Mouse (Mus musculus) heart, postnatal 0 days (tissue): ENCODE measurements around the gene Strbp.

Experiments used
- CTCF ChIP-seq: IDR thresholded peaks from 2 replicates; pipeline ENCODE4 v1.5.1; 2016; ENCODE audit warnings: antibody characterized with exemption, control low read depth, low read depth
- EP300 ChIP-seq: IDR thresholded peaks from 2 replicates; pipeline ENCODE4 v1.6.1; 2016; ENCODE audit warnings: antibody characterized with exemption, low read depth

DNA sequence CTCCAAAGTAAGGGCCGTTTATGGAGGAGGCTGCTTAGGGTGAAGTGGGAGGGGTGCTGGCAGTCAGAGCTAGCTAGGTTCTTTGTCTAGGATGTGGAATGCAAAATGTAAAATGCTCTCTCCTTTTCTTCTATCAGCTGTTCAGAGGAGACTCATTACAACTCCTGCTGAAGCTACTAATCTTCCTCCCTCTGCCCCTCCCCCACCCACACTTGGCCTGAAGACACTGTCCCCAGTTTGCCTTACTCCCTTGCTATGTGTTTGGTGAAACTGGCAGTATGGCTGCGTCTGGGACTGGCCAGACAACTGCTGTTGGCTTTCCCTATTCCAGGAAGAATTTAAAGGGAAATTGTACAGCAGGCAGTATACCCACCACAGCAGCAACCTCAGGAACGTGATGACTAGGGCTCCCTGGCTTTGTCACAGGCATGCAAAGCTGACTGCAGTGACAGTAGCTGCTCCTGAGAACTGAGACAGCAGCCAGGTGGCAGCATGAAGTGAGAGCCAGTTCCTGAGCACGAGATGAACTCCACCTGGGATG lies 186.7 kb downstream of the Strbp start:
- TF ChIP-seq CTCF (peak; percentile 12; the same call in 1 of the 2 replicates), EP300 (no peak)
